Mouse (Mus musculus): Measurements from ENCODE around the gene Olfr957.

Gene Olfr957

DNA sequence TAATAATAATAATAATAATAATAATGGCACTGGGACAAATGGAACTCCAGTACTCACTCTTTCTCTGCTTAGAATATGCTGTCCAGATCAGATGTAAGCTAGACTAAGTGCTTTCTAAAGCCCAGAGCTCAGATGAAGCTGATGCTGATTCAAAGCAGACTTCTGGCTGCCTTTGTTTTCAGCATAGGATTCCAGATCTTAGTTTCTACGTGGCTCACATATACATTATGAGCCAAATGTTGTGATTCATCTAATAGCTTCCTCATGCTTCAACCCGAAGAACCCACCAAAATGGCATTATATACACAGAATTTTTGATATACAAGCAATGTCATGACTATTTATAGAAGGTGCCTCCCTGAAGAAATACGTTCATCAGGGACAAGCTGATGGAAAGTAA, at the start of gene Olfr957:
Gene Olfr957 (minus strand): TSS at position 279 of the 400 bp plus-strand sequence.
- no peak for DNase-seq

DNA sequence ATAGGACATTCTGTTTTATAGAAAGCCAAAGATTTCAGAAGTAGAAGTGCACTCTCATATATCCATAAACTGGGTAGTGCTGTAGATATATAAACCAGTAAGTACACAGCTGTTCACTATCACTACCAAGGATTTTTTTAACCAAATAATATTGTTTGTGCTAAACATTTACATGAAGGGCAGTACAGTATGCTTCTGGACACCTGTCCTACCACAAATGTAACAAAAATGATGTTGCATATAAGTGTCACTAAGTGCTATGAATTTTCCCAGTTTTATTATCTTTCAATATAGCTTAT, 42.7 kb upstream of the Olfr957 start:
- DNase-seq = no peak

- DNase-seq = no peak
Observed at GRCm38 (mm10) chr9:39557529-39558348, 42.1 kb upstream of the Olfr957 start.

- no peak for DNase-seq
Observed at GRCm38 (mm10) chr9:39553946-39554345, 38.3 kb upstream of the Olfr957 start, which contains the start of gene Olfr958. TSS of gene Olfr958 (minus strand) at chr9:39554054.

DNA sequence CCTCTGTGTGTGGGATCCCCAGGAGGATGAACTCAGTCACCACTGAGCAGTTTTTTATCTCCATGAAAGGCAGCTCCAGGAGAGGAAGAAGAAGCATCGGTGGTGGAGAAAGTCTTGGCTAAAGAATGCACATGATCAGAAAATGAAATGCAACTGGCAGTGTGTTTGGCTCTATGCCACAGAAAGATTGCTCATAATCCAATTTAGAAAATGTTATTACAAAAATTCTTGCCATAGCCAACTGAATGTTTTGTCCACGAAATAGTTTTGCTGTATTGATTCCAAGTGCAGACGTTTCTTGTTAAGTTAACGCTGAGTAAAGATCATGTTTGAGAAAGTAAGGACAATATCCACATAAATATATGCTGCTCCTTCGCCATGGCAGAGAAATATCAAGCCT, 35.2 kb upstream of the Olfr957 start:
- no peak for DNase-seq

- no peak for DNase-seq
Observed at GRCm38 (mm10) chr9:39523616-39524285, 8.1 kb upstream of the Olfr957 start.

- no peak for DNase-seq
Observed at GRCm38 (mm10) chr9:39518595-39518994, 3.0 kb upstream of the Olfr957 start.

- DNase-seq = no peak
Observed at GRCm38 (mm10) chr9:39509412-39509811, 6.2 kb downstream of the Olfr957 start.

- no peak for DNase-seq
Observed at GRCm38 (mm10) chr9:39508998-39509397, 6.6 kb downstream of the Olfr957 start.

DNA sequence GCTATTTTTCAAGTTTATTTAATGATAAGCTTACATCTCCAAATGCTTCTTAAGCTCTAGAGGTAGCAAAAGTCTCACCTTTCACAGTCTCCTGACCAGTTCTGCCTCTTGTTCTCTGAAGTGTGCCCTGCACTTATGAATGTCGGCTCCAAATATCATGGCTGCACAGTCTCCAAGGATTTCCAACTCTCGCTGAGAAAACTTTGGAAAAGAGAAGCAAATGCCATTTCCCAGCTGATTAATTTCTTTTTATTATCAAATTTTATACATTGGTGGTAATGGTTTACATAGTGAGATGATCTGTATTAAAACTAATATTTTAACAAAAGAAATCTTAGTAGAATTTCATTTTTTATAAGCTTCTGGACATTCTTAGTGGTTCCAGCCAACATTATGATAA, 21.7 kb downstream of the Olfr957 start, which contains the start of gene Olfr44:
Gene Olfr44 (minus strand): TSS at position 101 of the 400 bp plus-strand sequence.
- DNase-seq = no peak

GRCm38 (mm10) chr9:39471844-39472243, 43.8 kb downstream of the Olfr957 start, which contains the start of gene Olfr955:
TSS of gene Olfr955 (minus strand) at chr9:39471944.
- no peak for DNase-seq
